In genomic region chr5:136015586-136015985, GRCm38 (mm10) we compare ENCODE assay signal across 11 mouse cellular contexts. TPM values are rescaled to one million over a fixed set of nuclear protein-coding genes. Genes with fewer than 3 reads are reported as not detected.
DNase-seq lines count a peak whose midpoint lies in the region; ATAC-seq lines count a peak whose summit lies in the region.
"Had no signal": no experiment of that assay in that cellular context is flagged by ENCODE, and none has a peak within 500 bp of the region (broad histone marks: within the 10 kb centered on the region; RNA-seq: fewer than 3 reads in every experiment).

No protein-coding gene starts in this region.

- H3K27ac ChIP-seq in limb, embryonic 12.5 days, result no peak overlapping the region
- no peak overlapping the region for H3K27ac ChIP-seq in limb, embryonic 10.5 days
- peak overlapping the region; percentile 80 for H3K27ac ChIP-seq in embryonic facial prominence, embryonic 14.5 days (replicated peaks; ENCODE audit: low read depth, low read length)
- H3K27ac ChIP-seq in liver, embryonic 12.5 days, result no peak overlapping the region
- H3K27ac ChIP-seq: neural tube, embryonic 12.5 days had no signal

- no peak for ATAC-seq in limb, embryonic 12.5 days (ENCODE audit: insufficient number of reproducible peaks, insufficient read depth, low FRiP score, low TSS enrichment, low read depth)
- ATAC-seq in embryonic facial prominence, embryonic 14.5 days (ENCODE audit: low read depth), result no peak
- ATAC-seq in liver, embryonic 12.5 days, result no peak

- H3K9me3 ChIP-seq in limb, embryonic 12.5 days, result no peaks in the 10 kb centered on the region
- H3K9me3 ChIP-seq in limb, embryonic 10.5 days (replicated peaks), result no peaks in the 10 kb centered on the region
- H3K9me3 ChIP-seq in embryonic facial prominence, embryonic 14.5 days (ENCODE audit: control insufficient read depth, low read length), result no peaks in the 10 kb centered on the region
- no peaks in the 10 kb centered on the region for H3K9me3 ChIP-seq in liver, embryonic 12.5 days (replicated peaks)
- H3K9me3 ChIP-seq: neural tube, embryonic 12.5 days had no signal

- peaks cover 66% of the 10 kb centered on the region for H3K36me3 ChIP-seq in limb, embryonic 12.5 days
- peaks cover 74% of the 10 kb centered on the region for H3K36me3 ChIP-seq in limb, embryonic 10.5 days
- peaks cover 33% of the 10 kb centered on the region for H3K36me3 ChIP-seq in embryonic facial prominence, embryonic 14.5 days (ENCODE audit: control insufficient read depth, insufficient read depth, low read length)
- H3K36me3 ChIP-seq in liver, embryonic 12.5 days, result peaks cover 27% of the 10 kb centered on the region

- no peak overlapping the region for H3K4me2 ChIP-seq in limb, embryonic 12.5 days
- no peak overlapping the region for H3K4me2 ChIP-seq in embryonic facial prominence, embryonic 14.5 days (ENCODE audit: low read depth, low read length)
- no peak overlapping the region for H3K4me2 ChIP-seq in liver, embryonic 12.5 days
- H3K4me2 ChIP-seq: neural tube, embryonic 12.5 days had no signal

- peaks cover 9% of the 10 kb centered on the region; the same call in 1 of the 2 replicates for H3K4me1 ChIP-seq in limb, embryonic 12.5 days (replicated peaks)
- H3K4me1 ChIP-seq in limb, embryonic 10.5 days, result no peaks in the 10 kb centered on the region
- H3K4me1 ChIP-seq in embryonic facial prominence, embryonic 14.5 days (ENCODE audit: control insufficient read depth, insufficient read depth, low read length), result peaks cover 12% of the 10 kb centered on the region; the same call in 1 of the 2 replicates
- peaks cover 18% of the 10 kb centered on the region for H3K4me1 ChIP-seq in liver, embryonic 12.5 days

- no peak overlapping the region for H3K4me3 ChIP-seq in limb, embryonic 12.5 days (replicated peaks)
- no peak overlapping the region for H3K4me3 ChIP-seq in limb, embryonic 10.5 days
- H3K4me3 ChIP-seq in embryonic facial prominence, embryonic 14.5 days (ENCODE audit: low read depth, low read length), result no peak overlapping the region
- H3K4me3 ChIP-seq in liver, embryonic 12.5 days, result no peak overlapping the region
- H3K4me3 ChIP-seq: neural tube, embryonic 12.5 days had no signal

- 0 out of 2 replicates have a peak overlapping the region, but pooled peaks have one; percentile 12 for H3K9ac ChIP-seq in limb, embryonic 12.5 days (replicated peaks)
- no peak overlapping the region for H3K9ac ChIP-seq in embryonic facial prominence, embryonic 14.5 days (ENCODE audit: low read depth, low read length)
- no peak overlapping the region for H3K9ac ChIP-seq in liver, embryonic 12.5 days

- 81% methylated on average over 10 of the region's 10 CpGs for WGBS in limb, embryonic 12.5 days
- WGBS in limb, embryonic 10.5 days, result 88% methylated on average over 10 of the region's 10 CpGs
- 68% methylated on average over 10 of the region's 10 CpGs for WGBS in embryonic facial prominence, embryonic 14.5 days
- 74% methylated on average over 10 of the region's 10 CpGs for WGBS in liver, embryonic 12.5 days (ENCODE audit: insufficient replicate concordance)

- DNase-seq in adrenal gland, postnatal 14 days, result peak; percentile 44
- no peak for DNase-seq in adrenal gland, postnatal 4 days (ENCODE audit: low spot score in 2 of 2)
- DNase-seq in limb, embryonic 10.5 days (ENCODE audit: low spot score), result no peak
- peak; percentile 45 for DNase-seq in embryonic facial prominence, embryonic 14.5 days (ENCODE audit: low spot score)
- peak; percentile 36 for DNase-seq in kidney, postnatal 14 days
- DNase-seq in thymus, postnatal 14 days, result no peak

- H3K27me3 ChIP-seq in limb, embryonic 12.5 days, result no peaks in the 10 kb centered on the region
- H3K27me3 ChIP-seq in limb, embryonic 10.5 days (ENCODE audit: low read depth, poor library complexity, severe bottlenecking), result no peaks in the 10 kb centered on the region
- no peaks in the 10 kb centered on the region for H3K27me3 ChIP-seq in embryonic facial prominence, embryonic 14.5 days (replicated peaks; ENCODE audit: control insufficient read depth, insufficient read depth, low read length)
- H3K27me3 ChIP-seq in liver, embryonic 12.5 days (replicated peaks), result no peaks in the 10 kb centered on the region
- H3K27me3 ChIP-seq: neural tube, embryonic 12.5 days had no signal

RNA-seq across cellular contexts. Expression of gene Dtx2, which starts 21.0 kb away (rescaled TPM):
- total RNA-seq in adrenal gland, postnatal 14 days (2021), result 15.4 and 15.5 TPM in 2 replicates
- 10 to 100 TPM; 18.6 to 19.0 TPM for total RNA-seq in adrenal gland, postnatal 4 days (2021)
- 39.2 and 40.4 TPM in 2 replicates for polyA plus RNA-seq in limb, embryonic 12.5 days (2016; fragmentation: Nextera tagmentation; extraction: Ambion mirVana)
- 41.5 and 42.3 TPM in 2 replicates for polyA plus RNA-seq in limb, embryonic 10.5 days (2016; fragmentation: Nextera tagmentation; extraction: Ambion mirVana)
- 25.2 and 25.7 TPM in 2 replicates for polyA plus RNA-seq in embryonic facial prominence, embryonic 14.5 days (2014; fragmentation: Nextera tagmentation; extraction: Ambion mirVana)
- polyA plus RNA-seq in liver, embryonic 12.5 days (2016; fragmentation: Nextera tagmentation; extraction: Ambion mirVana), result 11.3 and 12.5 TPM in 2 replicates

RNA-seq across cellular contexts. Expression of gene Upk3b, which starts 22.7 kb away (rescaled TPM):
- total RNA-seq in adrenal gland, postnatal 14 days (2021), result 8.2 and 11.7 TPM in 2 replicates
- total RNA-seq in adrenal gland, postnatal 4 days (2021), result 10 to 100 TPM; 14.2 to 15.0 TPM
- 0.13 and 0.24 TPM in 2 replicates for polyA plus RNA-seq in limb, embryonic 12.5 days (2016; fragmentation: Nextera tagmentation; extraction: Ambion mirVana)
- 1.5 and 5.5 TPM in 2 replicates for polyA plus RNA-seq in limb, embryonic 10.5 days (2016; fragmentation: Nextera tagmentation; extraction: Ambion mirVana)
- 0.50 and 1.4 TPM in 2 replicates for polyA plus RNA-seq in embryonic facial prominence, embryonic 14.5 days (2014; fragmentation: Nextera tagmentation; extraction: Ambion mirVana)
- 6.9 TPM in 2 replicates for polyA plus RNA-seq in liver, embryonic 12.5 days (2016; fragmentation: Nextera tagmentation; extraction: Ambion mirVana)
- total RNA-seq: left cerebral cortex, adult 18-20 months had no signal

RNA-seq across cellular contexts. Expression of gene Zp3, which starts 35.7 kb away (rescaled TPM):
- total RNA-seq in adrenal gland, postnatal 14 days (2021), result not detected in 2 replicates
- under 1 TPM in 1 of 2 experiments, not detected in 1; 0.45 TPM for total RNA-seq in adrenal gland, postnatal 4 days (2021)
- not detected in 2 replicates for polyA plus RNA-seq in limb, embryonic 12.5 days (2016; fragmentation: Nextera tagmentation; extraction: Ambion mirVana)
- polyA plus RNA-seq in limb, embryonic 10.5 days (2016; fragmentation: Nextera tagmentation; extraction: Ambion mirVana), result not detected in 2 replicates
- polyA plus RNA-seq in embryonic facial prominence, embryonic 14.5 days (2014; fragmentation: Nextera tagmentation; extraction: Ambion mirVana), result 0.58 and 0.77 TPM in 2 replicates
- polyA plus RNA-seq in liver, embryonic 12.5 days (2016; fragmentation: Nextera tagmentation; extraction: Ambion mirVana), result not detected in 2 replicates
- total RNA-seq: heart, adult 18-20 months; left cerebral cortex, adult 18-20 months had no signal
- polyA plus RNA-seq: neural tube, embryonic 12.5 days had no signal

RNA-seq across cellular contexts. Expression of gene Upk3bl, which starts 38.7 kb away (rescaled TPM):
- total RNA-seq in adrenal gland, postnatal 14 days (2021), result not detected in 2 replicates
- under 1 TPM in 1 of 2 experiments, not detected in 1; 0.78 TPM for total RNA-seq in adrenal gland, postnatal 4 days (2021)
- 5.0 and 5.4 TPM in 2 replicates for polyA plus RNA-seq in limb, embryonic 12.5 days (2016; fragmentation: Nextera tagmentation; extraction: Ambion mirVana)
- polyA plus RNA-seq in limb, embryonic 10.5 days (2016; fragmentation: Nextera tagmentation; extraction: Ambion mirVana), result 3.5 and 4.9 TPM in 2 replicates
- 17.1 and 28.1 TPM in 2 replicates for polyA plus RNA-seq in embryonic facial prominence, embryonic 14.5 days (2014; fragmentation: Nextera tagmentation; extraction: Ambion mirVana)
- 0.13 and 0.14 TPM in 2 replicates for polyA plus RNA-seq in liver, embryonic 12.5 days (2016; fragmentation: Nextera tagmentation; extraction: Ambion mirVana)
- total RNA-seq: heart, adult 18-20 months had no signal

RNA-seq across cellular contexts. Expression of gene Ssc4d, which starts 41.3 kb away (rescaled TPM):
- total RNA-seq in adrenal gland, postnatal 14 days (2021), result 2.1 and 3.1 TPM in 2 replicates
- 1 to 10 TPM; 6.7 to 8.1 TPM for total RNA-seq in adrenal gland, postnatal 4 days (2021)
- polyA plus RNA-seq in limb, embryonic 12.5 days (2016; fragmentation: Nextera tagmentation; extraction: Ambion mirVana), result 4.8 and 5.6 TPM in 2 replicates
- polyA plus RNA-seq in limb, embryonic 10.5 days (2016; fragmentation: Nextera tagmentation; extraction: Ambion mirVana), result 3.3 and 4.1 TPM in 2 replicates
- 3.2 and 4.7 TPM in 2 replicates for polyA plus RNA-seq in embryonic facial prominence, embryonic 14.5 days (2014; fragmentation: Nextera tagmentation; extraction: Ambion mirVana)
- polyA plus RNA-seq in liver, embryonic 12.5 days (2016; fragmentation: Nextera tagmentation; extraction: Ambion mirVana), result 2.0 TPM in 2 replicates

Comparison
In these comparisons a context has a peak if more than half of its experiments do, and no peak if none do; other contexts are left out.
1. DNase-seq: peak in adrenal gland, postnatal 14 days (single experiment), embryonic facial prominence, embryonic 14.5 days (single experiment) and kidney, postnatal 14 days (single experiment); none in adrenal gland, postnatal 4 days (0 of 2), limb, embryonic 10.5 days (single experiment) and thymus, postnatal 14 days (single experiment).